Mouse (Mus musculus): ENCODE data around the gene Pde4dip.

Pde4dip gene

DNA sequence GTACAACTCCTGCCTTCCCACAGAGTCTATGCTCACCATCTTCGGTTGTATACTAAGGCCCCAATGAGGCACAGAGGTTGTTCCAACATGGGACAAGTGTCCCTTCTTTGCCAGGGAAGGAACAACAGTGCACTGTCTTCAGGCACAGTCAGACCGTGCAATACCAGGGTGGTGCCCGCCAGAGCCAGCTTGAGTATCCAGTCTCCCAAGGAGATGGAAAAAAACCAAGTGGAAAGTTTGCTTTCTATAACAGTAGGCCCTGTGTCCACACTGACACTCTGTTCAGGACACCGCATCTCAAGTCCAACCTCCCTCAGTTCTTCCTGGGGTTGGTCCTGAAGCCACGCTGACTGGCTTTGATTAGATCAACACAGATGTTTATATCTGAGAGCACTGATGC is 87.8 kb downstream of the Pde4dip start:
- DNase-seq = no peak

DNA sequence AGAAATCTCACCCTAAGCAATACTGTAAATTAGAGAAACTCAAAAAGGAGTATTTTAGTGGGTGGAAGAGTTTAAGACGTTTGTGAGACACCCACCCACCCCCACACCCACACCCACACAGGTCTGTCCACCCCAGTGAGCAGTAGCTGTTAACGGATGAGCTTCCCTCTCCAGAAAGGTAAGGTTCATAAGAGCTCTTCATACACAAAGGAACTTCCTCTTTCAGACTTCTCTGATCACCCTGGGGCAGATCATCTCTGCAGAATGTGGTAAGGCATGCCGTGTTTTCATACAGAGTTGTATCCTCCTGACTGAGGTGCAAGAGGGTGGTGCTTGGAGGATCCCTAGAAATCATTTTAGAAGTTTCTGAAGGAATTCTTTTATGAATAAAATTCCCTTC is 88.5 kb downstream of the Pde4dip start:
- DNase-seq = no peak

DNA sequence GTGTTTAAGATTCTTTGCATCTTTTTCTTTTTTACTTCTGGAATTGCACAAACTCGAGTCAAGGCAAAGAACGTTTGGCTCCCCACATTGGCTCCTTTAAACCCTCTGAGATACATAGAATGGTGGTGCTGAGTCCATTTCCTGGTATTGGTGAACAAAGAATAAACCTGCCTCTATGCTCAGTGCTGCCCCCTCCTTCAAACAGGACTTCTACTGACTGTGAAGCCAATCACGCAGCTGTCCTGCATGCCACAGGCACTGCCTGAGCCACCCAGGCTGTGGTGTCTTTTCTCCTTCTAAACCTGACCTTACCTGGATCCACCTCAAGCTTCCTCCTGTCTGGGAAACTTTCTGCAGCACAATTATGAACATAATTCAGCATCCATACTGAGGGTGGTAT is 89.2 kb downstream of the Pde4dip start:
- no peak for DNase-seq

DNA sequence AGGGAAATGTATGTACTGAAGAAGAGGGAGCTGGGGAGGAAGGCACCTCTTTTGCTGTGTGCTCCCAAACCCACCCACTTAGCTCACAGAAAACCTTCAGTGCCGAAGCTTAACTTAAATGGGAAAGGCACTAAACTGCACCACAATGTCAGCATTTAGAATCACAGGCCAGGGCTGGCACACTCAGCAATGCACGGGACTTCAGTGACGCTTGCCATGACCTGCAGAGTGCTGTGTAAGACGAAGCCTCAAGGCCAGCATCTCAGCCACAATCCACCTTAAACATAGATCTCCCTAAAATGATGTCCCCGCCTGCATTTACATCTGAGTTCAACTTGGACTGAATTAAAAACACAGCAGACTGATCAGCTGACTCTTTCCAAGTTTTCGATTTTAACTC is 91.1 kb downstream of the Pde4dip start:
- no peak for DNase-seq

DNA sequence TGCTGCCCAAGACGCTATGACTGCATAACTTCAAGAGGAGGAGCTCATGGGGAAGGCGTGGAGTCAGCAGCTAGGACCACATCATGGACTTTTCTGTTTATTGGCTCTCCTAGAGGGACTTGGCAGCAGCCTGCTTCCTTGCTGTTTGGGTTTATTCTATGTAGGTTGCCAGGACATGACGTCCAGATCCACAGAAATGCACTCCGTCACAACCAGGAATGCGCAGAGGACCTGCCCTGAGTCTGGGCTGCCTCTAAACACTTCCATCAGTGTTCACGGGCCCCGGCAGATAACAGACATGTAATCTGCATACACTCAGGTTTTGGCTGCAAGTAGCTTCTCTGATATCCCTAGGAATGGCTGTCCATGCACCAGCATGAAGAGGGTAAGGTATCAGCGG is 94.5 kb downstream of the Pde4dip start:
- peak; percentile 36 for DNase-seq

DNA sequence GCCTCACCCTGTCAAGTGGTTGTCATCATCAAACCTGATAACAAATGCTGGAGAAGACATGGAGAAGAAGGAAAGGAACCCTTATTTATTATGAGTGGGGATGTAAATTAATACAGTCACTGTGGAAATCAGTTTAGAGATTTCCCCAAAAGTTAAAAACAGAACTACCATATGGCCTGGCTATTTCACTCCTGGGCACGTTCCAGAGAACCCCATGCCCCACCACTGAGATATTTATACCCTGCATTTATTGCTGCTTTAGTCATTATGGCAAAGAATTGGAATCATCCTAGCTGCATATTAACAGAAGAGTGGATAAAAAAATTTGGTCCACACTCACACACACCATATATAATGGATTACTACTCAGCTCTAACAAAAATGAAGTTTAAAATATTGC is 98.4 kb downstream of the Pde4dip start:
- peak; percentile 38 for DNase-seq

DNA sequence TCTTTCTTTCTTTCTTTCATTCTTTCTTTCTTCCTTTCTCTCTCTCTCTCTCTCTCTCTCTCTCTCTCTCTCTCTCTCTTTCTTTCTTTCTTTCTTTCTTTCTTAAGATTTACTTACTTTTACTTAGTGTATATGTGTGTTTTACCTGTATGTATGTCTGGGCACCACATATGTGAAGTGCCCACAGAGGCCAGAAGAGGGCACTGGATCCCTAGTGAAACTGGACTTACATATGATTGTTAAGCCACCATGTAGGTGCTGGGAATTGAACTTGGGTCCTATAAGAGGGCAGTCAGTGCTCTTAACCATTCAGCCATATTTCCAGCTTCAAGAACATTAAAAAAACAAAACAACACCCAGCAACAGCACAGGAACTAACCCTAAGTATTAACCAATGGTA is 99.2 kb downstream of the Pde4dip start:
- DNase-seq = no peak

DNA sequence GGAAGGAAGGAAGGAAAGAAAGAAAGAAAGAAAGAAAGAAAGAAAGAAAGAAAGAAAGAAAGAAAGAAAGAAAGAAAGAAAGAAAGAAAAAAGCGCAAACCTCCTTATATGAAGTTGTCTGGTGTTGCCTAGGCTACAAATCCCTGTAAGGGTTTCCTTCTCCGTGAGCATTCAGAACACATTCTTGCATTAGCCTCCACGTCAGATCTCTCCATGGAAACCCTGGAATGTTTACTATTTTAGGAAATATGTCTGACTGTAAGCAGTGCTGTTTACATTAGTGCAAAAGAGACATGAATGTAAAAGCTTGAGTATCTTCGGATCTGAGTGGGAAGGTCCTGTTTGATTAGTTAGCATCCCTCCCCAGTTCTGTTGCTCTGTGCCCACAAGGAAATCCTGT is 112.3 kb downstream of the Pde4dip start:
- DNase-seq = no peak

DNA sequence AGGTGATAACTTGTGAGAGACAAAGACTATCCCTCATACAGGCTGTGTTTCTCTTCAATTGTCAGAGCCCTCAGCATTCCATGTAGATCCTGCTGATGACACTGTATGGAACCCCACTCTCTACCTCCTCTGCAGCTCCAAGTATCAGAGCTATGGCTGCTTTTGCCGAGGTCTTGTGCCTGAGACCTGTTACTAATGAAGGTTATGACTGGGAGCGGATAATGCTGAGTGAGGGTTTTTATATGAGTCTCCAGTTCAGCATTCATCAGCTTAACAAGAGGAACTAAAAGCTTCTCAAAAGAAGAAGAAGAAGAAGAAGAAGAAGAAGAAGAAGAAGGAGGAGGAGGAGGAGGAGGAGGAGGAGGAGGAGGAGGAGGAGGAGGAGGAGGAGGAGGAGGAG is 112.8 kb downstream of the Pde4dip start:
- DNase-seq = no peak

DNA sequence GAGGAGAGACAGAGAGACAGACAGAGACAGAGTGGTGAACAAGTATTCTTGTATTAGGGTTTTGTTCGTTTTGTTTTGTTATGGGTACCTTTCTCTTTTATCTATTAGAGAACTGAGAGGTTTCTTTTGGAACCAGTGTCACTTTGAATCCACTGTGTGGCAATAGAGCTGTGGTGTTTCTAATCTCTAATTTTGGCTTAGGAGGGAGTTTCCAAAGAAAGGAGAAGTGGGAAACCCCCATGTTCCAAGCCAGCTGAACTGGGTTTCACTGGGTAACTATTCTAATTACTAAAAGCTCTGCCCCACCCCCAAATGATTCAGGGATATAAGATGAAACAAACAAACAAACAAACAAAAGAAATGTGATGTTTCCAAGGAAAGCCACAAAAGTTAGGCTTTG is 113.6 kb downstream of the Pde4dip start:
- no peak for DNase-seq

DNA sequence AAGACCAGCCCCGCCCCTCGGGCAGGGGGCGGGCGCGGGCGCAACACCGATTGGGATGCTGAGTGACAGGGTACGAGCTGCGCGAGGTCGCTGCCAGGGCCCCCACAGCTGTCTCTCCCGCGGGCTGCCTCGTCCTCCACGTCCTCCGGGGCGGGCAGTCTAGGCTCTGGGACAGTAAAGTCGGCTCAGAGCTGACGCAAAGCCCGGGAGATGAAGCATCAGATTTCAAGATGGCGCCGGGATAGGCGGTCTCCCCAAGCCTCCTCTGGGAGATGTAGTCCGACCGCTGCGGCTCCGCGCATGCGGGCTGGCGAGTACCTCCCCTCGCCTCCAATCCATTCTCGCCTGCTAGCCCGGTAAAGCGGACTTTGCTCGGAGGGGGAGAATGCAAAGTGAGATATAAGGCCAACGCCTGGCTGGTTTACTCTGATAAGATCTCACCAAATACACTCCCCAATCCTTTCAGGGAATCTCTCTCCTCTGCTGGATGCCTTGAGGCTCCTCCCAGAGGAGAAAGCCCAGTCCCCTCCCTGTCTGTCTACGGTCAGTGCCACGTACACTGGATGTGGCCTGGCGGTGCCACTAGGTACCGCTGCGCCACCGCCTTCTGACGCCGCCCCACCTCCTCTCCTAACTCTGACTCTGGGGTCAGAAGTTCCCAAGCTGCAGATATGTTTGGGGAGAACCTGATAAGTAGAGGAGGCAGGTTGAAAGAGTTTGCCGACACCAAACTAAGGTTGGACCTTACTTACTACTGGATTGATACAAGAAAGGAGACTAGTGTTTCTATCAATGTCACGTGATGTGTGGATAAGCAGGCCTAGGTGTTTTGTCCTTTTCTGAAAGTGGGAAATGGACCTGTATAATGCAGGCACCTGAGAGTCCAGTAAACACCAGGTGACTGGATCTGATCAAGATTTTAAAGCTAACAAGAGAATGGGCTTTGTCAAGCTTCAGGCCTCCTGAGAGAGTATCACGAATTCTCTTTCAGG is 120.4 kb downstream of the Pde4dip start:
- peak; percentile 96 for DNase-seq

DNA sequence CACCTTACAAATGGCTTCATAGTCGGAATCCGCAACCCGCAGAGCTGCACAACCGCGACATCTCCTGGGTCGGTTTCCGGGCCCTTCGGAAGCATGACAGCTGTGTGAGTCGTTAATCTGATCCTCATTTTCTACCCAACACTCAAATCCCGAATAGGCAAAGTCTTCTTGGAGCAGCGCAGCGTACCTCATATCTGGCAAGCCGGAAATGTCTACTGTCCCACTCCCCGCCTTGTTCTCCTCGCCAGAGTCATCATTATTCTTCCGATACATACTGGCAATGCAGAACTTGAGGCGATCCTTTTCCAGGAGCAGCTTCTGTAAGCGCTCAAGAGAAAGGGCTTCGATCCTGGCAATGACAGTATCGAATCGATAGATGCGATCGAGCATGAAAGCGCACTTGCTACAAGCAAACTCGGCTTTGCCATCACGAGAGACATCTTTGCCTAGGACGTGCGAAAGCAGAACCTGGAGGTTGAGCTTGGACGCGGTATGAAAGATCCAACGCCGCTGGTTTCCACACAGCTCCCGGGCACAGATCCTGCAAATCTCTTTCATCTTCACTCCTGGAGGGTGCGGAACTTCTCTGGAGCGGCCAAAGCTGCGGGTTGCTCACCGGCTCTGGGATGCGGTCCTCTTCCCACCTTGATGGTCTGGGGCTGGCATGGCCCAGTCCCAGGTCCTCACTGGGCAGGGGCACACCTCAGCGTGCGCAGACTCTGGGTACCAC is 121.3 kb downstream of the Pde4dip start:
- no peak for DNase-seq

DNA sequence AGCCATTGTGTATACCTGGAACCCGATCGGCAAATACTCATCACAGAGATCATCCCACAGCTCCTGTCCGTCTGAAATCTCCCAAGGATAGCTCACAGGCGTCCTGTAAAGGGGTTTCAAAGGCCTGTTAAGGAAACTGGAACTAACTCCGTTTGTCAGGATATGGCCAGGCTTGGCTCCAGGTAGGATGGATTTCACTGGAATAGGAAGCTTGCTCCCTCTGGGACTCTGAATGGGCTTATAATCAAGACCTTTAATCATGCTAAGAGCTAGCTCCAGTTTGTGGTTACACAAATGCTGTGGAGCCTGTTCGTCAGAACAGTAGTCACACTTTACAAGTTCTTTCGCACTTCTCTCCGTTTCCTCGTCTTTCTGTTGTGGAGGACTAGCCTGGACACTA is 122.0 kb downstream of the Pde4dip start:
- DNase-seq = no peak

DNA sequence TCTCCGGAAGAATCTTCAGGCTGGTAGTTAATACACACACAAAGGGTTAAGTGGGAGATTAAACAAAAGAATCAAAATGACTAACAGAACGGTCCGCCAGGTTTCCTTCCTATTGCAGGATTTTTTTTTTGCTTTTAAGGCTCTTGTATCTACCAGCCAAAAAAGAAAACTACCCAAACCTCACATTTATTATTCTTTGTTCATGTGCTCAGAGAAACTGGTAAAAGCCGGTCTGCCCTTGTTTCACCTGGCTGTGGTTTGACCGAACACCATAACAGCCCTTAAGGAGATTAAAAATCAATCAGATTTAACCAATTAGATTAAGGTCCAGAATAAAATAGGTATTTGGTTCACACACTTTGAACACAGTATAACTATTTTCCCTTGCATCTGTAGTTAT is 124.4 kb downstream of the Pde4dip start:
- DNase-seq = no peak

DNA sequence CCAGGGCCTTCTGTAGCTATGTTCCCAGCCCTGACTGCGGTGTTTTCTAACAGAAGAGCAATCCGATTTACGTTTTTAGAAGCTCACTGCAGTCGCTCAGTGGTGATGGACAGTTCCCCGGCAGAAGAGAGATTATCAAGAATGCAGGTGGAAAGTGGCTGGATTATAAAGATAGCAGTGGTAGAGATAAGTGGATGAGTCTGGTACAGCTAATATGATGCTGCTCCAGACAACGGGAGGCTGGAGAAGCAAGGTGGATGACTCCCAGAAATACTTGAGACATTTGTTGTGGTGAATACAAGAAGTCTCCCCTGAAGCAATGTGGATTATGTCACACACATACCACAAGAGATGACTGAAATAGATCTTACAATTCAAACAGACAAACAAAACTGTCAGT is 126.6 kb downstream of the Pde4dip start:
- no peak for DNase-seq

DNA sequence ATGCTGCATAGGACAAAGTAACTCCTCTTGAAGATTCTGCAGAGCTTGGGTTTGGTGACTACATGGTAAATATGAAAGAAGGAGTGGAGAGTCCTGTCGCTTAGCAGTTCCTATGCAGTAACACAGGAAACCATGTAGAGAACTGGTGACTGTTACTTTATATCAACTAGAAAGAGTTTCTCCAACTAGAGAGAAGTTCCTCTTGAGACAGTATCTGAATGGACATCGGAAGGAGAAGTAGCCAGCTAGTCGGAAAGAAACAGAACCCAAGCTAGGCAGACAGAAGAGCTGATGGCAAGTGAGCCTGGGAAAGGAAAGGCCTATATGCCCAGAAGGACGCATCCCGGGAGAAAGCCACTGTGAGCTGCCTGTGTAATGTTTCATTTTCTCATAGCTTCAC is 127.3 kb downstream of the Pde4dip start:
- no peak for DNase-seq

DNA sequence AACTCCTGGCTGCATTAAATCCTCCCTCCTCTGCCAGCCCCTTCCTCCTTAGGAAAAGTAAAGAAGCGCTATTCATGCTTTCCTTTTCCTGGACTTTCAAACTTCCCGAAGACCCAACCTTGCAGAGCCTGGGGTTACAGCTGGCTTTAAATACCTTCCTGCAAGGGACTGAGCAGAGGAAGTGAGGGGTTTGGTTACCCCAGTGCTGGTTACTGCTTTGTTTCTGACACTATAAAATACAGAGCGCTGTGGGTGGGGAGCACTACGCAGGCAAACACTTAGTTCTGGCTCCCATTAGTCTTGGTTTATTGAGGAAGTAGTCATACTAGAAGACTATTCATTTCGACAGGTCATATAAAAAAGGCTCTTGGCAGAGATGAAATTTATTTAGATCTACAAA is 128.7 kb downstream of the Pde4dip start:
- DNase-seq = no peak

DNA sequence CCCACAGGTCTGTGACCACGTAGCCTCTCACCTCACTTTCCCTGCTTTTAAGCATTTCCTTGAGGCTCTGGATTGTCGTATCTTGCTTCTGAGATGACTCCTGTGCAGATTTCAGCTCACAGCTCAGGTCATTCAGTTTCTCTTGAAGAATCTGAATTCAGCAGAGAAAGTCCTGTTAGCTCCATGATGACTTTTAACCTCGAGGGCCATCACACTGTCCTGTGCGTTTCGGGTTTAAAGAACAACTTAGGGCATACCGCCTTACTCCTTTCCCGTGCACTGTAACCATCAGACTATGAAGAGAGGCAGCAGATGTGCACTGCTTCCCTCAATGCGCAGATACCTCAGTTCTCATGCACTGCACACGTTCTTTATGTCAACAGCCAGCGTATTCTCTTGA is 131.0 kb downstream of the Pde4dip start:
- DNase-seq = no peak

DNA sequence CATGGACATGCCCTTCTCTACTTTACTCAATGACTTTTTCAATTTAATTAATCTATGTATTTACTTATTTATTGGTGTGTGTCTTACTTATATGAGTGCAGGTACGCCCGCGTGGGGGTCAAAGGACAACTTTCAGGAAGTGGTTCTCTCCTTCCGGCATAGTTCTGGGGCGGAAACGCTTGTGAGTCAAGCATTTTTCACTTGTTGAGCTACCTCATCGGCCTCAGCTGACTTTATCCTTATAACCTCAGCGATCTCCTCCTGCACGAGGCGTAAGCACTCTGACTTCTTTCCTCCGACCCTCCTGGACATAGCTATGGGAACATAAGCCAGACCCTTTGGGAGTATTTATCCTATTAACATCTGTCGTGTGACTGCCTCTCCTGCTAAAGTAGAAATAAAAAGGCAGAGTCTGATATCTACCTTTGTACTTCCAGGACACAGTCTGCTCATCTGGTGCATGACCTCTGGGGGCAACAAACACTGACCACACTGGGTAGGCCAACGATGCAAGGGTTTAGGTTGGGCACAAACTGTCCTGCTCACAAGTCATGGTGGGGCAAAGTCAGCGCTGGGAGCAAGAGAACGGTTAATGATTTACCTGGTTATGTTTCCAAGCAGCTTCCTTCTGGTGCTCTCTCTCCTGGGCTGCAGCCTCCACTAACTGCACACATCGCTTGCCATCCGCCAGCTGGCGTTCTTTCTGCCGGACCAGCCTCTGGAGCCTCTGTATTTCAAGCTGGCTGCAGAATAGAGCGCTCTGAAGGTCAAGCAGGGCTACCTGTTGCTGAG is 132.0 kb downstream of the Pde4dip start:
- DNase-seq = no peak

DNA sequence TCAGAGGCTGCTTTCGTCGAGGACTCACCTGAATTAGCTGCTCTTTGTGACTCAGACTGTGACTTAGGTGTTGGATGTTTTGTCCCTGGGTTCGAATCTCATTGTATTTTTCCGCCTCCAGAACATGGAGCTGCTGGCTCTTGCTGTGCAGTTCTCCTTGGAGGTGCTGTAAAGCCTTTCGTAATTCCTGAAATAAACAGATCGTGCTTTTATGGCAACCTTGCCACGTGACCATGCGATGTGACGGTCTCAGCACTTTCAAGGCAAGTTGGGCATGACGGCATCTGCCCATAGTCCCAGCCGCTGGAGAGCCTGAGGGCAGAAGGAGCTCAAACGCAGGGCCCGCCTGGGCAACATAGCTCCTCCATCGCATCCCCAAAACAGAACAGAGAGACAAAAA is 133.1 kb downstream of the Pde4dip start:
- no peak for DNase-seq

DNA sequence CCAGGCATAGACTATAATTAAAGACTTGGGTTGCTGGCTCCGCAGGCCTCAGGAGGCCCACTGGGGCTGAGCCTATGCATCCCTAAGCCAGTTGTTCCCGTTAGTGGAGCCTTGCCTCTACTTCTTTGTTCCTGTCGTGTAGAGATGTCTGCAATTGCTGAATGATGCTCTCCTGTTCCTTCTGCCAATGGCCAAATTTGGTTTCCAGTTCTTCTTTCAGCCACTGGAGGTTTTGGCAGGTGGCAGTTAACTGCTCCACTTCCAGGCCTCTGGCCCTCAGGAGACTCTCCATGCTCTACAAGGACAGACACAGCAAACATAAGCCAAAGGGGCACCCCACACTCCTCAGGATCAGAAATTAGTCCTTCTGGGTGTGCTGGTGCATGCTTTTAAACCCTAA is 135.6 kb downstream of the Pde4dip start:
- DNase-seq = no peak

DNA sequence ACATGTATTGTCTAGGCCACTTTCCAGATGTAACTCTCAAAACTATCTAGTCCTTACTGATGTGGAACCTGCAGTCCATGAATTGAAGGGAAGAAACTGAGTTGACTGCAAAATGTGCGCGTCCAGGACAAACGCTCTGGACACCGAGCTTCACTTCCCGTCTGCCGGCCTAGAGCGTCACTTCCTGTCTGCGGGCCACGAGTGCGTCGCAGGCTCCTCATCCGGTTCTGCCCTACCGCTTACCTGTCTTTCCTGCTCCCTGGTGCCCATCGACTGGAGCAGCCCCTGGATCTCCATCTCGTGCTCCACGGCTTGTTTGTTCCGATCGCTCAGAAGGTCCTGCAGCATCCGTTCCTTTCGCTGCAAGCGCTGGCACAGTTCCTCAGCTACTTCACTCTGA is 136.9 kb downstream of the Pde4dip start:
- DNase-seq = no peak

DNA sequence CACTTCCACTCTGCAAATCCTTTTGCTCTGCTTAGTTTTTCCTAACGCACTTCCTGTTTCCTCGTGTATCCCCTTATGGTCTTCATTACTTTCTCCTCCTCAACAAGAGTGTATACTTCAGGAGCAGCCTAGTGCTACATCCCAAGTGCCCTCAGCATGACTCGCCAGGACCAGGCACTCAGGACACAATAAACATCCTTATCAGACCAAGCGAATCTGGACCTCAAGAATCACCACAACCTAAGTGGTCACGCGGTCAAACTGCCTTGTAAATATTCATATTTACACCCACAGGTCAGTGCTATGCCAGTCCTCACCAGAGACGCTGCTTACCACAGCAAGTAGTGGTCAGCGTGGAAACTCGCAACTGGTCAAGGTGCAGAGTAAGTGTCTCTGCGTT is 139.7 kb downstream of the Pde4dip start:
- no peak for DNase-seq

DNA sequence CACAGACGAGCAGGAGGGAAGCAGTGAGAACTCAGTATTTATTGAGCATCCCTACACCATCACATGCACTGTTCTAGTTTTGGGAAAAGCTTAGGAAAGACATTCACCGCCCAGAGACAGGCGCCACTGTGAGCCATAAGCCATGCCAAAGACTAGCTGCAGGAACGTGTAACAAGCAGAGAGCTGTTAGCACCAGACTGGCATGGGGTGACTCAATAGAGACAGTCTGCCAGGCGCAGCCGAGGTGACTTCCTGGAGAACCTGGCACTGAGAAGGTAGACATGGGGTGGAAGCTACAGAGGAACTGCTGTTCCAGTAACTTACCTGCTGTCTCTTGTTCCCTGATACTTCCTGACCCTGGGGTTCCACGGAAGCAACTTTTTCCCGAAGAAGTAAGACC is 145.7 kb downstream of the Pde4dip start:
- peak; percentile 85 for DNase-seq

Data from cerebellum, adult 9-11 months (tissue).